Mouse (Mus musculus): ENCODE measurements around the gene Brap.
"Not testable (repeated sequence)": the region's sequence is repeated elsewhere in the genome, so short reads cannot be mapped to it uniquely, and the experiment has no call there.

The Brap gene

GRCm38 (mm10) chr5:121668411-121668810 lies 8.0 kb downstream of the Brap start:
- DNase-seq (ENCODE audit: low spot score in 2 of 2): no peak

DNA sequence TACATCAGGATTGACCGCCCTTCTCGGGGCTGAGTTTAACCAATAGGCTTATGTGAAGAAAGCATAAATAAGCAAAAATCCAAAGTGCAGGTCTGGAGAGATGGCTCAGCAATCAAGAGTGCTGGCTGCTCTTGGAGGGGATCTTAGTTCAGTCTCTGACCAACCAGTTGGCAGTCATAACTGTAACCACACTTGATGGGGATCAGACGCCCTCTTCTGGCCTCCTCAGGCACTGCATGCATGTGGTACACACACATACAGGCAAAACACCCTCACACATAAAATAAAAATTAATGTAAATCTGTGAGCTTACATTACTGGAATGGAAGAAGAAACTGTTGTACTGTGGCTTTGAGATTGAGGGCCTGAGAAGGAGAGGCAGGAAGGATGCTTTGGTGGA lies 10.0 kb downstream of the Brap start:
- peak; percentile 57 to 80 for DNase-seq (ENCODE audit: low spot score in 2 of 2)

DNA sequence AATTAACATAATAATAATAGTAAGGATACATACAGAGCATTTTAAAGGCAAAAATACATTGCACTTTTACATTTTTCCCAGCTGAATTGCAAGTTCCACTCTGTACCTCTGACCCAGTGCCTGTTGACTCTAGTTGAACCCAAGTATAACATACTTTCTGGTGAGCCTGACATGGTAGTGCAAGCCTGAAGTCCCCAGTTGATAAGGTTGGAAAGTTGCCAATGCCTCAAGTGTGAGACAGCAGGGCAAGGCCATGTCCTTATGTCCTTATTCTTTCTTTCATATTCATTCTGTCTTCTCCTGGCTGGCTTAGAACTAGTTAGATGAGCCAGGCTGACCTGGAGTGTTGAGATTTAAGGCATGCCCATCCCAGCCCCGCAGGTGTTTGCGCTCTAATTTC lies 21.9 kb downstream of the Brap start:
- DNase-seq (ENCODE audit: low spot score in 2 of 2): no peak

GRCm38 (mm10) chr5:121685495-121685894 lies 25.1 kb downstream of the Brap start:
- no peak for DNase-seq (ENCODE audit: low spot score in 2 of 2)

GRCm38 (mm10) chr5:121686113-121686898 lies 25.9 kb downstream of the Brap start:
- no peak for DNase-seq (ENCODE audit: low spot score in 2 of 2)

DNA sequence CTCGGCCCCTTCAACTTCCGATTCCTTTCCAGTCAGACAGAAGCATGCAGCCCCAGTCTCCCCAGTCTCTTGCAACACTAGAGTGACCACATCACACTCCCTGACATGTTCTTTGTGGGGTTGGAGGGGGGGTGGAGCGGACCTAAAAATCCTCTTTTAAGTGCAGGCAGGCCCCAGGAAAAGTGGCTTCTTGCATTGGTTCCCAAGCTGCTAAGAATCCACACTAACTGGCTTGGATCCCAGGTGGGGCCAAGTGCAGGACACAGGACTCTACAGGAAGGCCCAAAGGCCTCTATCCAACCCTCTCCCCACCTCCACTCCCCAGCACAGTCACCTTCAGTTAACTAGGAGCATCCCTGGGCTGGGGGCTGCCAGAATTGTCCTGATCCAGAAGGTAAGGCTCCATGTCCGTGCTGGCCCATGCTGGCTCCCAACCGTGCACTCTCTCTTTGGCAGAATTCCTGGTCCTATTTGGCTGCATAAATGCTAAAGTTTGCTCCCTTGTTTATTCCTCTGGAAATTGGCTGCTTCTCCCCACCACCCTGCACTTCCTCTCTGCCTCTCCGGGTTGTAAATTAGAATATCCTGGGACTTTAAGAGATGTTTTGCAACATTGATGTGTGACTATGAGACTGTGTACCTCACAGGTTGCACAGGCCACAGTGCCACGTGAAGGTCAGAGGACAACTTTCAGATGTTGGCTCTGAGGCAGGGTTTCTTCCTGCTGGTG lies 30.3 kb downstream of the Brap start:
- no peak for DNase-seq (ENCODE audit: low spot score in 2 of 2)

DNA sequence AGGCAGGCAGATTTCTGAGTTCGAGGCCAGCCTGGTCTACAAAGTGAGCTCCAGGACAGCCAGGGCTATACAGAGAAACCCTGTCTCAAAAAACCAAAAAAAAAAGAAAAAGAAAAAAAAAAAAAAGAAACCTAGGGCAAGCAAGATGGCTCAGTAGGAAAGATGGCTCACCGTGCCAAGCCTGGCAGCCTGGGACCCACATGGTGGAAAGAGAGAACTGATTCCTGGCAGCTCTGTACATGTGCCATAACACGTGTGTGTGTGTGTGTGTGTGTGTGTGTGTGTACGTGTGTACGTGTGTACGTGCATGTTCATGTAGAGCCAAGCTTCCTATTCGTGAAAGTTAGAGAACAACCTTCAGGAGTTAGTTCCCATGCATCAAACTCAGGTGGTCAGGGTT lies 31.1 kb downstream of the Brap start:
- DNase-seq (ENCODE audit: low spot score in 2 of 2): not testable (repeated sequence)

DNA sequence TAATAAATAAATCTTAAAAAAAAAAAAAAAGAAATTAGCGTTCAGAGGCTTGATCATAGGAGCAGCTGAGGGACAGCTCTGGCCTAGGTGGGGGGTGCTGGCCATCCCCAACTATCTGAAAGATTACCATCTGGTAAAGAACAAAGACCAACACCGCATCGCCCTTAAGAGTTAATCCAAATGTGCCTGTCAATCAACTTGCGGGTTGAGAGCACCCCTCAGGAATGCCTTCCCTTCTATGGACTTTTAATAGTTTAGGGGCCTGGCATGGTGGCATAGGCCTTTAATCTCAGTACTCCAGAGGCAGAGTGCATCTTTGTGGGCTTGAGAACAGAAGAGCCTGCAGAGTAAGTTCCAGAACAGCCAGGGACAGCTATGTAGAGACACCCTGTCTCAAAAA lies 32.5 kb downstream of the Brap start:
- no peak for DNase-seq (ENCODE audit: low spot score in 2 of 2)

DNA sequence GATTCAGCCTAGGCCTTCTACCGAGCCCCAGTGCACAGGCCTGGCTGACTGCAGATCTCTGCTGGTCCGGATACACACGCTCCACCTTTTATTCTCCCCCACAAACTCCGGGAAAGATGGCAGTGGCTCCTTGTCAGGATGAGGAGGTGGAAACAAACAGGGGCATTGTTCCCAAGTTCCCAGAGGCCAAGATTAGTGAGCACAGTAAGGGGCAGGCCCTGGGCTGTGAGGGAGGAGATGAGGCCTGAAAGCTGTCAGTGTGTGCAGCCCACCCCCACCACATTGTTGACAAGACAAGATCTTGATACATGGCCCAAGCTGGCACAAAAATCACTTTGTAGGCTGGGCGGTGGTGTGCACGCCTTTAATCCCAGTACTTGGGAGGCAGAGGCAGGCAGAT lies 36.4 kb downstream of the Brap start:
- no peak for DNase-seq (ENCODE audit: low spot score in 2 of 2)

DNA sequence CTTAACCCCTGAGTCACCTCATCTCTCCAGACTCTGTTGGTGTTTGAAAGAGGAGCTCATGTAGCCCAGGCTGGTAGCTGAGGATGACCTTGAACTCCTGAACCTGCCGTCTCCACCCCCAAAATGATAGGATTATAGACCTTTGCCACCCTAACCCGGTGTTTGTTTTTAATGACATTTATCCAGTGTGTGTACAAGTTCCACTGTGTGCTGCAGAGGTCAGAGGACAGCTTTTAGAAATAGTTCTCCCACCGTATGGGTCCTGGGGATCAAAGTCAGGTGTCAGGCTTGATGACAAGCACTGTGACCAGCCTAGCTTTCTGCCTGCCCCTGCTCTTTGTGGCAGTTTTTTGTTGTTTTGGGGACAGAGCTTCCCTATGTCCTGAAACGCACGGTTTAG lies 39.5 kb downstream of the Brap start:
- DNase-seq (ENCODE audit: low spot score in 2 of 2): no peak

DNA sequence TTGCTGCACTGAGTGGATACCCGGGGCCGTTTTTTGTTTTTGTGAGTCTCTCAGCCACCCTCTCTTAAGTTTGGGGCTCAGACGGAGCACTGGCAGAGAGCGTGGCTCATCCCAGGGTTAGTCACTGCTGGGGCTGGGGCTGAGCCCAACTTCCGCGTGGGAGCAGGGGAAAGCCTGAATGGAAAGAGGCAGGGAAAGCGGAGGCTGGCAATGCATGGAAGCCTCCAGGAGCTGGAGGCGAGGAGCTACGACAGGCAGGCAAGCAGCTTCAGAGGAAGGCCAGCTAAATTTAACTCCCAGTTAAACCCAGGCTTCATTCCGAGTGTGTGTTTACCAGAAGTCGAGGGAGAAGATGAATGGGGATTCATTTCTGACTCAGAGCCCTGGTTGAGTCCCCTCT lies 40.1 kb downstream of the Brap start:
- DNase-seq (ENCODE audit: low spot score in 2 of 2): no peak

GRCm38 (mm10) chr5:121701111-121701769 lies 40.9 kb downstream of the Brap start:
- DNase-seq (ENCODE audit: low spot score in 2 of 2): peak; percentile 74

- no peak for DNase-seq (ENCODE audit: low spot score in 2 of 2)
Observed at GRCm38 (mm10) chr5:121703341-121703740, 43.0 kb downstream of the Brap start.

DNA sequence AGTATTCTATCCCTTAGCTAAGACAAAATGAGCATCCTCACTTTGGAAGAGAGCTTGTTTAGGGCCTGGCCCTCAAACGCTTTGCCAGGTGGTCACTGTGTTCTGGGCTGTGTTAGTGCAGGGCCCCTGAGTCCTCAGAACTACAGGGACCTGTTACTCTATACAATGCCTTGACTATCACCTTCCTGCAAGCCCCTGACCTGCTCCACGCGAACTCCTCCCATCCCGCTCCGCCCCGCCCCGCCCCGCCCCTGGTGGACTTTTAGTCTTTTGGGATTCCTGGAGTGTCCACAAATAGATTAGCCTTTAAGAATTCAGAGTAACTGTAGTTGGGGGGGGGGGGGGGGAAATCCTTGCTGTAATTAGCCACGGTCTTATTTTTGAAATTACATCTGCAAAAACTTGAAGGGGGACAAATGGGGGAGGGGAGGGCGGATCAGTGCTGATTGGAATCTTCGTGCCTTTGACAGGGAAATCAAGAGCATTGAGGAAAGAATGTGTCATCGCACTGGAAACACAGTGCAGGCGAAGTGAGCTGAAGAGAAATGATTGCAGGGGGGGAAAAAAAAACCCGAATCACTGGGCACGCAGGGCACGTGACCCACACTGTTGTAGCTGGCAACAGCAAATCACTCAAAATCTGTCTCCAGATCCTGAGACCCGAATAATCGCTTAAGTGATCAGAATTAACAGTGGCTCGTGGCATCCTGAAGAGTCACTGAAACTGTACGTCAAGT lies 44.3 kb downstream of the Brap start:
- no peak for DNase-seq (ENCODE audit: low spot score in 2 of 2)

DNA sequence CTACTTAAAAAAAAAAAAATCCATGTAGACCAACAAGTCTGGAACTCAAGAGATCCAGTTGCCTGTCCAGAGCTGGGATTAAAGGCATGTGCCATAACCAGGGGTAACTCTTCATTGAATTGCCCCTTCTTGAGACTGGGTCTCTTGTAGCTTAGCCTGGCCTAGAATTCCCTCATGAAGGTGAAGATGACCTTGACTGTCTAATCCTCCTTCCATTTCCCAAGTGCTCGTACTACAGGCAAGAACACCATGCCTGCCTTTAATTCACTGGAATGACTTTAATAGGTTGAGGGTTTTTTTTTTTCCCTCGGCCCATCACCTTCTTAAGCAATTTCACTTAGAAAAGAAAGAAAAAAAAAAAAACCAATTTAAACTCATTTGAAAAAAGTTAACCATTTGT lies 50.0 kb downstream of the Brap start:
- no peak for DNase-seq (ENCODE audit: low spot score in 2 of 2)

DNA sequence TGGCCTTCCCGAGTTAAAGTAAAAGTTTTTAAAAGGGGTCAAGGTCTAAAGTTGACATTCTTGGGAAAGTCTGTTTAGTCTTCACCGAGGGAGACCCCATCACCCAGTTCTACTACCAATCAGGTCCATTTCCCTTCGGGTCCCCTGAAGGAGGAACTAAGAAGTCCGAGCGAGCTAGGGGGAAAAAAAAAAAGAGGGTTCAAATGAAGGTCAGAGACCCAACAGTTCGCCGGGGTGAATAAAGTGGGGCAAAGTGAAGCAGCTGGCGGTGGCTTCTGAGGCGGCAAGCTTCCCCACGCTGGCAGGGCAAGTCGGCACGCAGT lies 50.4 kb downstream of the Brap start:
- DNase-seq (ENCODE audit: low spot score in 2 of 2): no peak

DNA sequence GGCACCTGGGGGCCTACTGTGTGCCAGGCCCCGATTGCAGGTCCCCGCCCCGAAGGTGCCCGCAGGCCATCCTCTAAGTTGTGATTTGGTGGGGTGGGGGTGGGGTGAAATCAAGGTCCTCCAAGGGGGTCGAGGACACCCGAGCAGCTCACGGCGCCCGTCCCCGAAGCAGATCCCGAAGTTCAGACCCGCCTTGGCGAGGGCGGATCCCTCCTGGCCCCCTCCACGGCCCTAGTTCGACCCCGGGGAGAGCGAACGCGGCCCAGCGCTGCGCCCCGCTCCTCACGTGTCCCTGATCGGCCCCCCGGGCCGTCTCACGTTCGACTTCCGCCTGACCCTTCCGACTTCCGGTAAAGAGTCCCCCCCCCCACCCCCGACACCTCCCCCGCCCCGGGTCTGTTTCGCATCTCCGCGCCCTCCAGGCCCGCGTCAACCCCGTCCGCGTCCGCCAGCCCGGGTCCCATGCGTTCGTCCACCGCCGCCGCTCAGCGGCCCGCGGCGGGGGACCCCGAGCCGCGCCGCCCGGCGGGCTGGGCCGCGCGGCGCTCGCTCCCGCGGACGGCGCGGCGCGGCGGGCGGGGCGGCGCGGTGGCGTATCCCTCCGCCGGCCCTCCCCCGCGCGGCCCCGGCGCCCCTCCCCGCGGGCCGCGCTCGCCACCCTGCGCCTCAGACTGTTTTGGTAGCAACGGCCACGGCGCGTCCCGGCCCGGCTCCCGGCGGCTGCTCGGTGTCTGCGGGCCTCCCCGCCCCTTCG lies 51.0 kb downstream of the Brap start, which contains the start of gene Atxn2:
Gene Atxn2 (plus strand): TSS at position 164 of the 754 bp plus-strand sequence.
- peak; percentile 79 to 92 for DNase-seq (ENCODE audit: low spot score in 2 of 2)

DNA sequence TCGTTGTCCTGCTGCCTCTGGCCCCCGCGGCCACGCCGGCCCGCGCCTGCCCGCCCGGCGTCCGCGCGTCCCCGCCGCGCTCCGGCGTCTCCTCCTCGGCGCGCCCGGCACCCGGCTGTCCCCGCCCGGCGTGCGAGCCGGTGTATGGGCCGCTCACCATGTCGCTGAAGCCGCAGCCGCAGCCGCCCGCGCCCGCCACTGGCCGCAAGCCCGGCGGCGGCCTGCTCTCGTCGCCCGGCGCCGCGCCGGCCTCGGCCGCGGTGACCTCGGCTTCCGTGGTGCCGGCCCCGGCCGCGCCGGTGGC lies 51.5 kb downstream of the Brap start:
- no peak for DNase-seq (ENCODE audit: low spot score in 2 of 2)

- DNase-seq (ENCODE audit: low spot score in 2 of 2): peak; percentile 42 to 78
Observed at GRCm38 (mm10) chr5:121712232-121712933, 52.0 kb downstream of the Brap start.

DNA sequence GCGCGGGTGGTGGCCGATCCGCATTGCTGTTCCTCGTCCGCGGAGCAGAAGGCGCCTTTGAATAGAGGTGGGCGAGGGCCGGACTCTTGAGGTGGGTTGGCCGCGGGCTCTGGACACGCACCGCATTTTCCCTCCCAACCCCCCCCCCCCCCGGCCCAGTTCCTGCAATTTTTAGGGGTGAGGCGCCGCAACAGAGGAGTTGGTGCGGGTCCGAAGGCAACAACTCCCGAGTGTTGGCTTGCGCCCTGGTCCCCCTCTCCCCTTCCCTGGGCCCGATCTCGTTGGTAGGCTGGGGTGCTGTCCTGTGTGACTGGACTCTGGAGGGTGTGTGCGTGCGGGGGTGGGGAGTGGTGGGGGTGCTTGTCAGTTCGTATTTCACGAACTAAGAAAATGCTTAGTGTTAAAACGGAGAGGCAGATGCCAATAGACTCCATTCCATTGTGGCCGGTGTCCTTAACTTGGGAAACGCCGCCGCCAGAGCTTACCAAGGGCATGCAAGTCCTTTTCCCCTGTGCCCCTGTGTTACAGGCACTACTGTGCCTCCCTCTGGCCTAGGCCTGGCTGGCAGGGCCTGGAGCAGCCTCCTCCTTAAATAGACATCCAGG lies 52.7 kb downstream of the Brap start:
- peak; percentile 33 to 70 for DNase-seq (ENCODE audit: low spot score in 2 of 2)

- no peak for DNase-seq (ENCODE audit: low spot score in 2 of 2)
Observed at GRCm38 (mm10) chr5:121714331-121714730, 54.0 kb downstream of the Brap start.

All from spleen, postnatal 4 days (tissue).